Mouse (Mus musculus): ENCODE data around the gene 4933427D14Rik. TPM values are rescaled to one million over a fixed set of nuclear protein-coding genes. Genes with fewer than 3 reads are reported as not detected.

4933427D14Rik gene
- total RNA-seq, 1 experiment, result 8.3 TPM

DNA sequence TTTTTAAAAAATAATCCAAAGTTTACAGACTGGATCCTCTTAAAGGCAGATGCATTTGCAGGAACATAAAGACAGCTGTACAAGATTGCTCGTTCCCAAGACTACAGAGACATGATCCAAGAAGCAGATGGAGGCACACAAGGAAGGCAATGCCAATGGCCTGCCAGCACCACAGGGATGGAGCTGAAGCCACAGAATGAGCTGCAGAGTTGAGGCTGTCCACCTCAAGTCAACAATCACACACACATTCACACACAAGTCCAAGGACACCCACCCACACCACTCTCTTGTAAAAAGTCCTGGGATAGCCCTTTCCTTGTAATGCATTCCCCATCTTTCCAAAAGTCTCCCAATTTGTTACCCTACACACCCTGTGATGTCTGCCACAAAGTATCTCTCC, 3.8 kb downstream of the 4933427D14Rik start:
- H3K36me3 ChIP-seq (ENCODE audit: control insufficient read depth, insufficient read depth, low read length, poor library complexity, severe bottlenecking), result peaks cover 2% of the 10 kb centered on the region; the same call in 1 of the 2 replicates
- DNase-seq (ENCODE audit: low read depth, low spot score), result no peak
- peaks cover 0 to 9% of the 10 kb centered on the region in 2 experiments; a peak in 2 of 4 replicates for H3K4me1 ChIP-seq (ENCODE audit: control insufficient read depth in 2 of 2, insufficient read depth in 2 of 2, low read length in 2 of 2, poor library complexity in 1 of 2)
- H3K9ac ChIP-seq (ENCODE audit: insufficient read depth, low read depth, low read length, poor library complexity, severe bottlenecking), result no peak overlapping the region
- H3K9me3 ChIP-seq (ENCODE audit: control insufficient read depth, insufficient read depth, low read depth, low read length), result no peaks in the 10 kb centered on the region
- no peak overlapping the region for H3K4me3 ChIP-seq (ENCODE audit: insufficient read depth in 1 of 2, low read depth in 1 of 2, low read length in 2 of 2, poor library complexity in 1 of 2, severe bottlenecking in 1 of 2)
- H3K27ac ChIP-seq (ENCODE audit: insufficient read depth, low read depth, low read length, poor library complexity, severe bottlenecking), result no peak overlapping the region
- in situ Hi-C loops (cut with MboI; ENCODE audit: low sequenced_read_pairs in 2 of 2, unreplicated experiment in 2 of 2), result loop anchor here in 1 of 2 experiments (25.0 kb wide), 1 partner anchor 234 kb away; the partner anchor contains the start of genes Ggt6 and Mybbp1a
- TF ChIP-seq CHD2 (IDR thresholded peaks at IDR 0.05; ENCODE audit: low read depth, low read length) (no peak), MAFK (IDR thresholded peaks at IDR 0.05; ENCODE audit: insufficient read depth, low read depth, low read length) (no peak), ZC3H11A (IDR thresholded peaks at IDR 0.05; ENCODE audit: borderline replicate concordance, low read depth, low read length) (no peak), HCFC1 (IDR thresholded peaks at IDR 0.05; ENCODE audit: borderline replicate concordance, insufficient read depth, low read length) (no peak), ZNF384 (IDR thresholded peaks at IDR 0.05; ENCODE audit: low read depth, low read length) (no peak)

DNA sequence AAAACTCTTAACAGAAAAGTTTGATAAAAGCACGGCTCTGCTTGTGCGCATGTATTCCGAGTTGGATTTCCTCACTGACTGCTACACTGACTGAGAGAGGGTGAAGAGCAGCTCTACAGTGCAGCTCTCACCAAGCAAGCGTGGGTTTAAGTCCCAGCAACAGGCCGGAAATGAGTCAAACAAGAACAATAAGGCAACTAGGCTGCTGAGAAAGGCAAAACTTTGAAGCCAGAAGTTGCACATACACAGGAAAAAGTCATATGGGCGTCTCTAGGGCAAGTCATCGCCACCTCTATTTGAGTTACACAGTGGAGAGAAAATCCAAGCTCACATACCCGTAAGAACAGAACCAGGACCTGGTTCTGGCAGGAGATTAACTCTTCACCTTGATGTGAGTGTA, 10.8 kb downstream of the 4933427D14Rik start:
- H3K9me3 ChIP-seq (ENCODE audit: control insufficient read depth, insufficient read depth, low read depth, low read length), result no peaks in the 10 kb centered on the region
- H3K36me3 ChIP-seq (ENCODE audit: control insufficient read depth, insufficient read depth, low read length, poor library complexity, severe bottlenecking), result peaks cover 5% of the 10 kb centered on the region; the same call in 1 of the 2 replicates
- H3K9ac ChIP-seq (ENCODE audit: insufficient read depth, low read depth, low read length, poor library complexity, severe bottlenecking), result no peak overlapping the region
- H3K27ac ChIP-seq (ENCODE audit: insufficient read depth, low read depth, low read length, poor library complexity, severe bottlenecking), result no peak overlapping the region
- TF ChIP-seq MAFK (IDR thresholded peaks at IDR 0.05; ENCODE audit: insufficient read depth, low read depth, low read length) (no peak), ZC3H11A (IDR thresholded peaks at IDR 0.05; ENCODE audit: borderline replicate concordance, low read depth, low read length) (no peak), HCFC1 (IDR thresholded peaks at IDR 0.05; ENCODE audit: borderline replicate concordance, insufficient read depth, low read length) (no peak), CHD2 (IDR thresholded peaks at IDR 0.05; ENCODE audit: low read depth, low read length) (no peak), ZNF384 (IDR thresholded peaks at IDR 0.05; ENCODE audit: low read depth, low read length) (no peak)
- H3K4me1 ChIP-seq (ENCODE audit: control insufficient read depth in 2 of 2, insufficient read depth in 2 of 2, low read length in 2 of 2, poor library complexity in 1 of 2), result no peaks in the 10 kb centered on the region
- no peak for DNase-seq (ENCODE audit: low read depth, low spot score)
- H3K4me3 ChIP-seq (ENCODE audit: insufficient read depth in 1 of 2, low read depth in 1 of 2, low read length in 2 of 2, poor library complexity in 1 of 2, severe bottlenecking in 1 of 2), result no peak overlapping the region
- in situ Hi-C loops (cut with MboI; ENCODE audit: low sequenced_read_pairs in 2 of 2, unreplicated experiment in 2 of 2), result no loop called here

- Histone ChIP-seq H3K9ac (ENCODE audit: insufficient read depth, low read depth, low read length, poor library complexity, severe bottlenecking) (no peak overlapping the region), H3K27ac (ENCODE audit: insufficient read depth, low read depth, low read length, poor library complexity, severe bottlenecking) (no peak overlapping the region), H3K9me3 (ENCODE audit: control insufficient read depth, insufficient read depth, low read depth, low read length) (no peaks in the 10 kb centered on the region), H3K4me1 (ENCODE audit: control insufficient read depth in 2 of 2, insufficient read depth in 2 of 2, low read length in 2 of 2, poor library complexity in 1 of 2) (no peaks in the 10 kb centered on the region), H3K4me3 (ENCODE audit: insufficient read depth in 1 of 2, low read depth in 1 of 2, low read length in 2 of 2, poor library complexity in 1 of 2, severe bottlenecking in 1 of 2) (no peak overlapping the region), H3K36me3 (ENCODE audit: control insufficient read depth, insufficient read depth, low read length, poor library complexity, severe bottlenecking) (peaks cover 5% of the 10 kb centered on the region)
- in situ Hi-C loops (cut with MboI; ENCODE audit: low sequenced_read_pairs in 2 of 2, unreplicated experiment in 2 of 2), result no loop called here
- no peak for DNase-seq (ENCODE audit: low read depth, low spot score)
- no peak for TF ChIP-seq CHD2 (IDR thresholded peaks at IDR 0.05; ENCODE audit: low read depth, low read length)
- TF ChIP-seq HCFC1 (IDR thresholded peaks at IDR 0.05; ENCODE audit: borderline replicate concordance, insufficient read depth, low read length), result no peak
- no peak for TF ChIP-seq ZNF384 (IDR thresholded peaks at IDR 0.05; ENCODE audit: low read depth, low read length)
- no peak for TF ChIP-seq MAFK (IDR thresholded peaks at IDR 0.05; ENCODE audit: insufficient read depth, low read depth, low read length)
- TF ChIP-seq ZC3H11A (IDR thresholded peaks at IDR 0.05; ENCODE audit: borderline replicate concordance, low read depth, low read length), result no peak
These were observed 13.0 kb downstream of the 4933427D14Rik start for GRCm38 (mm10) chr11:72194259-72194658.

DNA sequence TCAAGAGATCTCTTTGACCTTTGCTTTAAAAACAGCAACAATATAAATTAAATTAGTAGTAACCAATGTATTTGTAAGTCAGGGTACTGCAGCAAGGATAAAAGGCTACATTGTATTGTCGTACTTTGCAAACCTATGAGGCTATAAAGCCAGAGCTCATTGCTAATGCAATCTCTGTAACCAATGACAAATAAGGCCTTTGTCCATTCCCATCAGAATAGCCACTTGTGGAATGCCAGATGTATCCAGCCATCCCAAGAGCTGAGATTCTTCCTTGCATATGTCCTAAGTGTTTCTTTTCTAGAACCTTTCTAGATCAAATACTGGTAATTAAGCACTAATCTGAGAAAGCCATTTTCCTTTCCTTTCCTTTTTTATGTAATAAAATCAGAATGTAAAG, 16.4 kb downstream of the 4933427D14Rik start:
- Histone ChIP-seq H3K4me1 (ENCODE audit: control insufficient read depth in 2 of 2, insufficient read depth in 2 of 2, low read length in 2 of 2, poor library complexity in 1 of 2) (peaks cover 0 to 8% of the 10 kb centered on the region in 2 experiments; a peak in 1 of 4 replicates), H3K4me3 (ENCODE audit: insufficient read depth in 1 of 2, low read depth in 1 of 2, low read length in 2 of 2, poor library complexity in 1 of 2, severe bottlenecking in 1 of 2) (no peak overlapping the region), H3K27ac (ENCODE audit: insufficient read depth, low read depth, low read length, poor library complexity, severe bottlenecking) (no peak overlapping the region), H3K36me3 (ENCODE audit: control insufficient read depth, insufficient read depth, low read length, poor library complexity, severe bottlenecking) (no peaks in the 10 kb centered on the region; the same call in none of the 2 replicates), H3K9me3 (ENCODE audit: control insufficient read depth, insufficient read depth, low read depth, low read length) (no peaks in the 10 kb centered on the region), H3K9ac (ENCODE audit: insufficient read depth, low read depth, low read length, poor library complexity, severe bottlenecking) (no peak overlapping the region)
- DNase-seq (ENCODE audit: low read depth, low spot score), result no peak
- TF ChIP-seq MAFK (IDR thresholded peaks at IDR 0.05; ENCODE audit: insufficient read depth, low read depth, low read length) (no peak), ZNF384 (IDR thresholded peaks at IDR 0.05; ENCODE audit: low read depth, low read length) (no peak), CHD2 (IDR thresholded peaks at IDR 0.05; ENCODE audit: low read depth, low read length) (no peak), HCFC1 (IDR thresholded peaks at IDR 0.05; ENCODE audit: borderline replicate concordance, insufficient read depth, low read length) (no peak), ZC3H11A (IDR thresholded peaks at IDR 0.05; ENCODE audit: borderline replicate concordance, low read depth, low read length) (no peak)
- in situ Hi-C loops (cut with MboI; ENCODE audit: low sequenced_read_pairs in 2 of 2, unreplicated experiment in 2 of 2), result no loop called here

All from ES-E14 (cell line).